Mouse (Mus musculus): ENCODE results near the gene Prdm16.

- TF ChIP-seq FLI1 (IDR thresholded peaks at IDR 0.05; ENCODE audit: low read length) (no peak), GATA1 (IDR thresholded peaks at IDR 0.05; ENCODE audit: borderline replicate concordance, low read length) (no peak)
Measured at GRCm38 (mm10) chr4:154541632-154542276, 94.9 kb downstream of the Prdm16 start.

All from megakaryocyte, embryonic 14.5 days (primary cell).